ENCODE assay signal across 9 mouse cellular contexts in the genomic region with DNA sequence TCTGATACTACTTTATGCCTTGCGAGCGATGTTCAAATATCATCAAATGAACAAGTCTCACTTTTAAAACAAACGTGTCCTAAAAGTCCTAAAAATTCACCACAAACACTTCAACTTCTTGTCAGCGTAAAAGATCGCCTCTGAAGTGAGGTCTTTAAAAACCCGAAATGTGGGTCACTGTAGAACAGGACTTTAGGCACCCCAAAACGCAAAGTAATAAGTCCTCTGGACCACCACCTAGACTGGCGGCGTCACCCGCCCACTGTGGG.
DNase-seq lines count a peak whose midpoint lies in the region; ATAC-seq and TF ChIP-seq lines count a peak whose summit lies in the region.
"Had no signal": no experiment of that assay in that cellular context is flagged by ENCODE, and none has a peak within 500 bp of the region (broad histone marks: within the 10 kb centered on the region; RNA-seq: fewer than 3 reads in every experiment).

No protein-coding gene starts in this region.

- 4% methylated on average over 10 of the region's 10 CpGs for WGBS in kidney, adult 2 months
- WGBS in embryonic facial prominence, embryonic 10.5 days: 3% methylated on average over 10 of the region's 10 CpGs
- 2% methylated on average over 10 of the region's 10 CpGs for WGBS in hindbrain, embryonic 15.5 days
- WGBS in midbrain, embryonic 15.5 days: 2% methylated on average over 10 of the region's 10 CpGs

- peak overlapping the region; percentile 83 for H3K9ac ChIP-seq in hindbrain, embryonic 15.5 days
- peak overlapping the region; percentile 64 for H3K9ac ChIP-seq in midbrain, embryonic 15.5 days

- no peak for ATAC-seq in hindbrain, embryonic 15.5 days (ENCODE audit: low FRiP score, low read depth)
- no peak for ATAC-seq in midbrain, embryonic 15.5 days (replicated peaks)
- ATAC-seq in megakaryocyte-erythroid progenitor cell, adult 5-6 weeks (replicated peaks; ENCODE audit: low FRiP score, low TSS enrichment, poor library complexity, severe bottlenecking): no peak

- no peaks in the 10 kb centered on the region for H3K36me3 ChIP-seq in kidney, adult 2 months (ENCODE audit: control insufficient read depth, insufficient read depth, low read length)
- H3K36me3 ChIP-seq in embryonic facial prominence, embryonic 10.5 days (replicated peaks): no peaks in the 10 kb centered on the region; the same call in 1 of the 2 replicates
- H3K36me3 ChIP-seq in hindbrain, embryonic 15.5 days: no peaks in the 10 kb centered on the region
- H3K36me3 ChIP-seq in midbrain, embryonic 15.5 days (replicated peaks): no peaks in the 10 kb centered on the region

- no peak for TF ChIP-seq CTCF in kidney, adult 2 months (conservative IDR thresholded peaks at IDR 0.05; ENCODE audit: insufficient read depth, insufficient read length, low read depth, low read length)

- H3K9me3 ChIP-seq in embryonic facial prominence, embryonic 10.5 days: no peaks in the 10 kb centered on the region
- no peaks in the 10 kb centered on the region for H3K9me3 ChIP-seq in hindbrain, embryonic 15.5 days
- H3K9me3 ChIP-seq in midbrain, embryonic 15.5 days: no peaks in the 10 kb centered on the region

- no peaks in the 10 kb centered on the region for H3K27me3 ChIP-seq in kidney, adult 2 months (replicated peaks; ENCODE audit: control insufficient read depth, insufficient read depth, low read length)
- H3K27me3 ChIP-seq in embryonic facial prominence, embryonic 10.5 days (replicated peaks; ENCODE audit: low read depth, poor library complexity, severe bottlenecking): peaks cover 37% of the 10 kb centered on the region
- H3K27me3 ChIP-seq in hindbrain, embryonic 15.5 days: 0 out of 2 replicates have a peak, but pooled peaks cover 8% of the 10 kb centered on the region
- H3K27me3 ChIP-seq in midbrain, embryonic 15.5 days (replicated peaks): no peaks in the 10 kb centered on the region

- H3K4me3 ChIP-seq in kidney, adult 2 months (ENCODE audit: insufficient read depth, low read depth, low read length): peak overlapping the region; percentile 86
- H3K4me3 ChIP-seq in embryonic facial prominence, embryonic 10.5 days: peak overlapping the region; percentile 95
- peak overlapping the region; percentile 58 for H3K4me3 ChIP-seq in hindbrain, embryonic 15.5 days
- H3K4me3 ChIP-seq in midbrain, embryonic 15.5 days: peak overlapping the region; percentile 72

- peaks cover 21% of the 10 kb centered on the region for H3K4me1 ChIP-seq in kidney, adult 2 months (ENCODE audit: control insufficient read depth, insufficient read depth, low read length)
- peaks cover 45% of the 10 kb centered on the region for H3K4me1 ChIP-seq in embryonic facial prominence, embryonic 10.5 days
- peaks cover 24% of the 10 kb centered on the region for H3K4me1 ChIP-seq in hindbrain, embryonic 15.5 days (replicated peaks)
- peaks cover 20% of the 10 kb centered on the region for H3K4me1 ChIP-seq in midbrain, embryonic 15.5 days

- peak overlapping the region; percentile 92 for H3K27ac ChIP-seq in kidney, adult 2 months (ENCODE audit: insufficient read depth, low read depth, low read length)
- H3K27ac ChIP-seq in embryonic facial prominence, embryonic 10.5 days (replicated peaks): peak overlapping the region; percentile 99
- peak overlapping the region; percentile 100 for H3K27ac ChIP-seq in hindbrain, embryonic 15.5 days (replicated peaks)
- H3K27ac ChIP-seq in midbrain, embryonic 15.5 days: peak overlapping the region; percentile 96

- H3K4me2 ChIP-seq in hindbrain, embryonic 15.5 days: peak overlapping the region; percentile 100
- H3K4me2 ChIP-seq in midbrain, embryonic 15.5 days: peak overlapping the region; percentile 100

- no peak for TF ChIP-seq POLR2A in kidney, adult 2 months (IDR thresholded peaks at IDR 0.05; ENCODE audit: low read depth, low read length)

- no peak for DNase-seq in kidney, adult 2 months
- DNase-seq in kidney, postnatal 10 days: no peak
- DNase-seq in embryonic facial prominence, embryonic 10.5 days (ENCODE audit: low spot score): no peak
- no peak for DNase-seq in MN1 (ENCODE audit: low spot score)
- no peak for DNase-seq in lung, postnatal 36 days
- DNase-seq: thymus, postnatal 14 days had no signal
